Mouse (Mus musculus) spleen, postnatal 36 days (tissue): ENCODE measurements at regions not wholly inside any gene's neighbourhood (a gene's known extent, or its start where the extent isn't known, plus 50 kb on each side); places are given as distances from the start of the nearest gene placed in this dataset.
"Not testable (repeated sequence)": the region's sequence is repeated elsewhere in the genome, so short reads cannot be mapped to it uniquely, and the experiment has no call there.

ENCODE experiments used
- DNase-seq, 2 experiments: peaks; one replicate each; pipeline ENCODE4 v3.0.0; 2022; ENCODE audit warnings: low spot score in 2 of 2, mixed read lengths in 1 of 2

- not testable (repeated sequence) for DNase-seq
Observed at GRCm38 (mm10) chr9:104398484-104398883, 60.9 kb upstream of the Acpp start.

- DNase-seq = no peak
Observed at GRCm38 (mm10) chr9:104387805-104388204, 50.3 kb upstream of the Acpp start.
